Mouse (Mus musculus): ENCODE results near the gene Alox12. TPM values are rescaled to one million over a fixed set of nuclear protein-coding genes. Genes with fewer than 3 reads are reported as not detected.

Alox12 gene
- polyA plus RNA-seq, 1 experiment from 2014 or later = 5.8 TPM

MicroRNAs within 50 kb of the gene (microRNA counts, 519-probe panel; counts per million panel counts)
- microRNA mmu-miR-195 (19.3 counts per million), microRNA mmu-miR-497 (2,196 counts per million, percentile 30 among the panel's probes with 10 or more counts)

Small RNA genes within 50 kb of the gene (microRNA-seq; reads per million reads assigned to microRNA genes)
- gene Mir195a (ENCODE audit: borderline number of aligned reads) (1,329 reads per million, percentile 78 among the genes with 10 or more reads in this experiment), gene Mir497 (ENCODE audit: borderline number of aligned reads) (not detected), gene Mir497b (ENCODE audit: borderline number of aligned reads) (not detected)

Other genes starting within 250 kb of the Alox12 start
- 90.0 and 95.5 TPM in 2 replicates for gene Acadvl, start 239.9 kb downstream of the Alox12 start, polyA plus RNA-seq (2014; fragmentation: Nextera tagmentation; extraction: Ambion mirVana)
- gene Dlg4, start 238.4 kb downstream of the Alox12 start, polyA plus RNA-seq (2014; fragmentation: Nextera tagmentation; extraction: Ambion mirVana) = 7.3 and 8.4 TPM in 2 replicates
- gene Asgr1, start 201.3 kb downstream of the Alox12 start, polyA plus RNA-seq (2014; fragmentation: Nextera tagmentation; extraction: Ambion mirVana) = 2.0 and 2.2 TPM in 2 replicates
- 0.32 TPM in 1 of 2 replicates, not detected in the other for gene Asgr2, start 162.7 kb downstream of the Alox12 start, polyA plus RNA-seq (2014; fragmentation: Nextera tagmentation; extraction: Ambion mirVana)
- 0.79 and 2.1 TPM in 2 replicates for gene Mgl2, start 125.0 kb downstream of the Alox12 start, polyA plus RNA-seq (2014; fragmentation: Nextera tagmentation; extraction: Ambion mirVana)
- gene Clec10a, start 99.2 kb downstream of the Alox12 start, polyA plus RNA-seq (2014; fragmentation: Nextera tagmentation; extraction: Ambion mirVana) = 1.5 and 2.3 TPM in 2 replicates
- gene Slc16a11, start 42.6 kb downstream of the Alox12 start, polyA plus RNA-seq (2014; fragmentation: Nextera tagmentation; extraction: Ambion mirVana) = 2.9 and 3.0 TPM in 2 replicates
- gene Slc16a13, start 34.3 kb downstream of the Alox12 start, polyA plus RNA-seq (2014; fragmentation: Nextera tagmentation; extraction: Ambion mirVana) = 4.2 and 5.8 TPM in 2 replicates
- gene Bcl6b, start 25.6 kb downstream of the Alox12 start, polyA plus RNA-seq (2014; fragmentation: Nextera tagmentation; extraction: Ambion mirVana) = 11.6 and 13.0 TPM in 2 replicates
- gene 0610010K14Rik, start 17.4 kb downstream of the Alox12 start, polyA plus RNA-seq (2014; fragmentation: Nextera tagmentation; extraction: Ambion mirVana) = 149 and 172 TPM in 2 replicates
- gene Gm21988, start 15.5 kb downstream of the Alox12 start, polyA plus RNA-seq (2014; fragmentation: Nextera tagmentation; extraction: Ambion mirVana) = 9.9 and 12.2 TPM in 2 replicates
- gene Rnasek, start 15.5 kb downstream of the Alox12 start, polyA plus RNA-seq (2014; fragmentation: Nextera tagmentation; extraction: Ambion mirVana) = 182 and 204 TPM in 2 replicates
- 1.9 and 2.1 TPM in 2 replicates for gene Alox12e, start 67.3 kb upstream of the Alox12 start, polyA plus RNA-seq (2014; fragmentation: Nextera tagmentation; extraction: Ambion mirVana)
- gene Alox15, start 96.7 kb upstream of the Alox12 start, polyA plus RNA-seq (2014; fragmentation: Nextera tagmentation; extraction: Ambion mirVana) = 1.1 and 2.2 TPM in 2 replicates
- gene Pelp1, start 154.7 kb upstream of the Alox12 start, polyA plus RNA-seq (2014; fragmentation: Nextera tagmentation; extraction: Ambion mirVana) = 29.8 and 36.2 TPM in 2 replicates
- gene Arrb2, start 177.3 kb upstream of the Alox12 start, polyA plus RNA-seq (2014; fragmentation: Nextera tagmentation; extraction: Ambion mirVana) = 19.0 and 24.1 TPM in 2 replicates
- 37.0 and 40.6 TPM in 2 replicates for gene Med11, start 196.6 kb upstream of the Alox12 start, polyA plus RNA-seq (2014; fragmentation: Nextera tagmentation; extraction: Ambion mirVana)
- gene Zmynd15, start 204.1 kb upstream of the Alox12 start, polyA plus RNA-seq (2014; fragmentation: Nextera tagmentation; extraction: Ambion mirVana) = 0.31 and 0.85 TPM in 2 replicates
- gene Cxcl16, start 204.6 kb upstream of the Alox12 start, polyA plus RNA-seq (2014; fragmentation: Nextera tagmentation; extraction: Ambion mirVana) = 5.7 and 6.0 TPM in 2 replicates
- 0.52 TPM in 1 of 2 replicates, not detected in the other for gene Tm4sf5, start 249.9 kb upstream of the Alox12 start, polyA plus RNA-seq (2014; fragmentation: Nextera tagmentation; extraction: Ambion mirVana)

Data from embryonic facial prominence, embryonic 14.5 days (tissue).